Mouse (Mus musculus): Measurements from ENCODE around the gene Psmc4.

The Psmc4 gene

GRCm38 (mm10) chr7:28049476-28050409 lies at the start of gene Psmc4:
Psmc4 (minus strand) TSS chr7:28050101.
- peak; percentile 95 to 97 for DNase-seq (ENCODE audit: low spot score in 2 of 2)

GRCm38 (mm10) chr7:28099101-28099500 lies 49.2 kb upstream of the Psmc4 start:
- peak; percentile 1 to 2 for DNase-seq (ENCODE audit: low spot score in 2 of 2)

GRCm38 (mm10) chr7:28093541-28093940 lies 43.6 kb upstream of the Psmc4 start:
- DNase-seq (ENCODE audit: low spot score in 2 of 2), result peak in 1 of 2 experiments; percentile 1

- peak in 1 of 2 experiments; percentile 2 for DNase-seq (ENCODE audit: low spot score in 2 of 2)
Observed at GRCm38 (mm10) chr7:28086236-28086635, 36.3 kb upstream of the Psmc4 start.

- DNase-seq (ENCODE audit: low spot score in 2 of 2), result no peak
Observed at GRCm38 (mm10) chr7:28084215-28084614, 34.3 kb upstream of the Psmc4 start.

GRCm38 (mm10) chr7:28070531-28071298 lies 20.8 kb upstream of the Psmc4 start, which contains the start of gene Fcgbp:
Fcgbp (plus strand) TSS chr7:28071236.
- DNase-seq (ENCODE audit: low spot score in 2 of 2), result no peak

GRCm38 (mm10) chr7:28069546-28070172 lies 19.8 kb upstream of the Psmc4 start:
- no peak for DNase-seq (ENCODE audit: low spot score in 2 of 2)

- DNase-seq (ENCODE audit: low spot score in 2 of 2), result no peak
Observed at GRCm38 (mm10) chr7:28068661-28069060, 18.8 kb upstream of the Psmc4 start.

- no peak for DNase-seq (ENCODE audit: low spot score in 2 of 2)
Observed at GRCm38 (mm10) chr7:28059972-28060371, 10.1 kb upstream of the Psmc4 start.

GRCm38 (mm10) chr7:28053046-28053930 lies 3.4 kb upstream of the Psmc4 start:
- no peak for DNase-seq (ENCODE audit: low spot score in 2 of 2)

GRCm38 (mm10) chr7:28050584-28050983 lies 683 bp upstream of the Psmc4 start:
- DNase-seq (ENCODE audit: low spot score in 2 of 2), result peak; percentile 11 to 15

- no peak for DNase-seq (ENCODE audit: low spot score in 2 of 2)
Observed at GRCm38 (mm10) chr7:28044524-28044923, 5.4 kb downstream of the Psmc4 start.

- no peak for DNase-seq (ENCODE audit: low spot score in 2 of 2)
Observed at GRCm38 (mm10) chr7:28014445-28014810, 35.5 kb downstream of the Psmc4 start.

- DNase-seq (ENCODE audit: low spot score in 2 of 2), result peak; percentile 62 to 72
Observed at GRCm38 (mm10) chr7:28013549-28014444, 36.1 kb downstream of the Psmc4 start, which contains the start of gene Zfp850. Zfp850 (minus strand) TSS chr7:28014115.

GRCm38 (mm10) chr7:28010271-28010670 lies 39.6 kb downstream of the Psmc4 start:
- DNase-seq (ENCODE audit: low spot score in 2 of 2), result no peak

Measured in thymus, postnatal 10 days (tissue).